Mouse (Mus musculus) right cerebral cortex, adult 2 months (tissue): ENCODE measurements at regions not wholly inside any gene's neighbourhood (a gene's known extent, or its start where the extent isn't known, plus 50 kb on each side); places are given as distances from the start of the nearest gene placed in this dataset.

Experiments
- DNase-seq, 2 experiments: peaks; one replicate each; pipeline ENCODE4 v3.0.0; 2021 to 2022; ENCODE audit warnings: low spot score in 2 of 2

GRCm38 (mm10) chr16:90615791-90616190 is 111.4 kb downstream of the Mis18a start:
- DNase-seq: no peak

- DNase-seq: no peak
Measured at GRCm38 (mm10) chr16:90614137-90614536, 113.1 kb downstream of the Mis18a start.

DNA sequence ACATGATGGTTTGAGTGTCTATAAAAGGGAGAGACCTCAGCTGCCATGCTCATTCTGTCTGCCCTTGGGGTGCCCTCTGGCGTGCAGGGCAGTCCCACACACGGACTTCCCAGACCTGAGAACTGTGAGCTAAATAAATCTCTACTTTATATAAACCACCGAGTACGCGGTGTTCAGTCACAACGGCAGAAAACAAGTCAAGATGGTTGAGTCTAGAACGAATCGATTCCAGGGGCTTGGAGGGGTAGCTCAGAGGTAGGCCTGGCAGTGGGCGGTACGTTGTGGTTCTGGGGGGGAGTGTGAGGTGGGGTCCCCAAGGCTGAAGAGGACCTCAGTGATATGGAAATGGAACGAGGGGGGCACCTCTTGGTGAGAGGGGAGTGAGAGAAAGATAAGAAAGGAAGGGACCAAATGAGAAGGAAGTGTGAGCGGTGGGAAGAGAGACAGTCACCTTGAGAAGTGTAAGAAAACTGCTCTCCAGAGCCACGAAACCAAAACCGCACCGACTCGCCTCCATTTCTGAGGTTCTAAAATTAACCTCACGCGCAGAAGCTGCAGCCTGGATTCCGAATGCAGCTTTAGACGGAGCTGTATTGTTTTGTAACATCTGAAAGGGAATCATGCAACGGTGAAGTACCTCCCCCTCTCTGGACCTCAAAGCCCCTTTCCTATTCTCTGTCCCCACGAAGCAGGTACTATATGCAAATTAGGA is 117.0 kb downstream of the Mis18a start:
- DNase-seq: peak; percentile 32 to 38

DNA sequence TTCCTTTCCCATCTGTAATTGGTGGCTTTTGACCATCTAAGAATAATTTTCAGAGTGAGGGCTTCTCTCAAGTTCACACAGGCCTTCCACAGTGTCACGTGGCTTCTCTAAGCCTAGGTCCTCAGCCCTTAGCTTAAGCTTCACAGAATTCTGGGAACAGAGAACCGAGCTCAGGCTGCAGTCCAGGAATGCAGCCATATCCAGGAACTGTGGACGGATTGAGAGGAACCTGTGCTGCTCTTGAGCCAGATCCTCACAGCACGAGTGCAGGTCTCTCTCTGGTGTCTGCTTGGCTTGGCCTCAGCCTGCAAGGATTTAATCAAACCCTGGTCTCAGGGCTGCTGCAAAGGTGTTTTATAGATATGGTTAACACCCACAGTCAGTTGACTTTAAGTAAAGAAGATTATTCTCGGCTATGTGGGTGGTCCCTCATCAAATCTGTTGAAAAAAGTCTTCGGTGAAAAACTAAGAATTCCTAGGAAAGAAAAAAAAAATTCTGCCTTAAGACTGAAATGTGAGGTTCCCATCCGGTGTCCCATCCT is 127.8 kb downstream of the Mis18a start:
- DNase-seq: peak; percentile 24 to 37

DNA sequence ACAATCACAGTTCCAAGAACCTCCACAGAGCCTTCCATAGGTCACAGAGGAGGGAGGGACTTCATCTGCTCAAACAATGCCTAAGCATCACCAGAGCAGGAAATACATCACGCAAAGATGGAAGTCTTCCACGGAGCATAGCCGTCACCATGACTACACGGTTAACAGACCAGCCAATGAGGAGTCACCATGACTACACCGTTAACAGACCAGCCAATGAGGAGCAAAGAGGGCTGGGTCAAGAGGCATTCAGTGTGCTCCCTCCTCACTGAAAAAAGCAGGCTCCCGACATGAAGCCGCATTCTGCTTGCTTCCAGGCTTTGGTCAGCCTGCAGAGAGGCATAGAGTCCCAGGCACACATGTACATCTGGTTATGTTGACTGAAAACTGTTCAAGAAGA is 128.5 kb downstream of the Mis18a start:
- DNase-seq: no peak

DNA sequence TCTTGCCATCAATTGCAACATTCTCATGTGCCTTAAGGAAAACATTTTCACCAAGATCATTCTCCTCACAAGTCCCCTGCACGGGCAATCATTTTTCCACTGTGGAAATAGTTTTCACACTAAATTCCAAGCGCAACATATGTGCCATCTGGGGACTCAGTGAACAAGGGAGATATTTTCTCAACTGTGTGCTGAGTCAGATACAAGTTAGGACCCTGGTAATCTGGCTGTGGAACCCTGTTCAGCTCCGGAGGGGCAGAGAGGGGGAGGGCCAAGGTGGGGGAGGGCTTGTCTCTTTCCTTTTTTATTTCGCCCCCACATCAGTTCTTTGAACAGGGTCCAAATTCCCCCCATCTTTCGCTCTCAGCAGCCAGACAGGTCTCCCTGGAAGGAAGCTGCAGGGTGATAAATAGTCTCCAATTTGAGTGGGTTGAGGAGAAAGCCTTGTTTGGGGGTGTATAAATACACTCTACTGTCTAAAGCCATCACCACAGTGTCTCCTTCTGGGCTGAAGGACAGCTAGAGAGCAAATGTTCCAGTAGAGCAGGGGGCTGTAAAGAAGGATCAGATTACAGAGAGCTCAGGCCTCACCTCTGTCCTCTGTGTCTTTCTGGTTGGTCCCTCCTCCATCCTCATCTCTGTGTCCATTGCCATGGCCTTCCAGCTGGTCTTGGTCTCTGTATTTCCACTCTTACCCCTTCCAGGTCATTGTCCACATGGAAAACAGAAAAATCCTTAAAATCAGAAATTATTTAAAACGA is 134.3 kb downstream of the Mis18a start:
- DNase-seq: peak in 1 of 2 experiments; percentile 27

DNA sequence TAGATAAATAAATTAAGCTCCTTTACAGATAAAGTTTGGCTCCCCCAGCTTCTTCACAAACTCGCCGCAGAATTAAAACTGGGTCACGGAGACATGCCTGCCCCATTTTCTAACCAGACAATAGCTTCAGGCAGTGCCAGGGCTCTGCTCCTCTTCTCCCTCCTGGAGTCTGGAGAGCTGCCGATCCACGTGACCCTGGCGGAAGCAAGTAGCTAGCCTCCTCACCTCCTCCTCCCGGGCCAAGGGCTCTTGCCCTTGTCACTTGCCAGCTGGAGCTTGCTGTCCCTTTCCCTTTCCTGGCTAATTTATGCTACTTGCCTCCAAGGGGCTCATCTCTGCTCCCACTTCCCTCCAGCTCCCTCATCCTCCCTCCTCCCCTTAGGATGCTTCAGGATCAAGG is 142.0 kb downstream of the Mis18a start:
- DNase-seq: no peak

DNA sequence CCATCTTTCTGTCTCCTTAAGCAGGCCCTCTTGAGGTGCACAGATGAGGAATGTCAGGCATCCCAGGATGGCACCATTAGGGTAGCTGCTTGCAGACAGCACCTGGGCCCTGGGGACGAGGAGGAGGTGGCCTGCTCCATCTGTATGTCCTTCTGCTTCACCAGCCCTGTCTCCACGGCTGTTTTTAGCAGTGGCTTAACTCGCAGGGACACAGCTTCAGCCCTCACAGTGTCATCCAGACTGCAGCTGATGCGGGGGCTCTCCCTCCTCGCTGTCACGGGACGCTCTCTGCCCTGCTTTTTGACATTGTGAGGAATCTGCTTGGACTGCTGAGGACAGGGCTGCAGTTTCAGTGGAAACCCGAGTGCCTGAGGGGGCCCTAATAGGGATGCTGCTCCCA is 146.8 kb downstream of the Mis18a start:
- DNase-seq: peak in 1 of 2 experiments; percentile 20

GRCm38 (mm10) chr16:90571107-90571506 is 156.1 kb downstream of the Mis18a start:
- no peak for DNase-seq

DNA sequence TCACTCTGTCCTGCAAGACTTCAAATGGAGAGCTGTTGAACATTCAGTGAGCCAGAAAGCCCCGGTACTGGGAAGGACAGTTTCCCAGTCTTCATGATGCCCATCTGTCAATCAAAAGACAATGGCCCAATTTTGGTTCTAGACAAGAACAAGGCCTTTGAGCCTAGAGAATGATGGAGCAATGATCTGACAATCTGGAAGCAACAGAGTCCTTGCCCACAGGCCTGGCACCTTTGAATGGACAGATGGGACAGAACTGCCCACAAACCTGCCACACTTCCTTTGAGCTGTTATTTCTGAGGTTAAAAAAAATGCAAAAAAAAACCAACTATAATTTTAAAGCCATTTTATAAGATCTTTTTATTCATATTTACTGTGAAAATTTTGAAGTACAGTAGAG is 157.4 kb downstream of the Mis18a start:
- DNase-seq: peak in 1 of 2 experiments; percentile 26

DNA sequence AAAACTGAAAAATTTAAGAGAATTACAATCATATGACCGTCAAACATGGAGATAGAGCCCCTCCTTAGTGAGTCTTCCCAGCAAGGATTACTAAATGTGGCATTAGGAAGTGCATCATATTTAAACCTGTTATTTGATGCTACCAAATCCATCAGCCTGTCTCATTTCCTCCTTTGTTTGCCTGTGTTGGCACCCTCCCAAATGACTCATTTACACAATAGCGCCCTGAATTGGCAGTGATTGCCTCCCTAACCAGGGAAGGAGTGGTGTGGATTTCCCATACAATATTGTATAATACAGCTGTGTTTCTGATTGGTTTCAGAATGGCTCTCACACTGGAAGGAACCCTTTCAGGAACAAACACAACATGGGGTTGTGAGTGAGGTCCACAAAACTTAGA is 162.0 kb downstream of the Mis18a start:
- DNase-seq: peak in 1 of 2 experiments; percentile 34

- peak; percentile 29 to 34 for DNase-seq
Measured at GRCm38 (mm10) chr16:90553120-90553519, 167.3 kb downstream of the Hunk start.

DNA sequence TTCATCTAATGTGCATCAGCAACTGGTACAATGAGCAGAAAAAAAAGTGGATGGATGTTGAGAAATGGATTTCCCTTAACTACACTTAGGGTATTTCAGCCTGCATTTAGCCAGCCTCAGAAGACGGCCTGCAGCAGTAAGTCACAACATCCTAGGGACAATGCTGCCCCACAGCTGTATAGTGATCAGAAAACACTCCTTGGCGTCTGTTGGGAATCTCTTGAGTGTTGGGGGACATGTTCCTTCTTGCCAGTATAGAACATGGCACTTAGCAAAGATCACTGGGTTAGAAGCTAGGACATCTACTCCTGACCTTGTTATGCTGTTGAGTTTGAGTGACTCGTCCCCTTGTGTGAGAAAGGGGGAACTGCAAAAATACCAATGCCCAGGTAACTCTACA is 165.2 kb downstream of the Hunk start:
- DNase-seq: no peak

- no peak for DNase-seq
Measured at GRCm38 (mm10) chr16:90550058-90550795, 164.4 kb downstream of the Hunk start.
